Mouse (Mus musculus) MEL (cell line): ENCODE data around the gene Tbca. TPM values are rescaled to one million over a fixed set of nuclear protein-coding genes. Genes with fewer than 3 reads are reported as not detected.

Experiments
- DNase-seq: peaks from one replicate; pipeline ENCODE4 v3.0.0; 2011; ENCODE audit warnings: low read depth, low spot score
- H3K27ac ChIP-seq: 2 replicates; pipeline ENCODE4 v1.5.1; 2012; ENCODE audit warnings: low read depth, mild to moderate bottlenecking, control low read depth, low read length, moderate library complexity; ENCODE audit not compliant: control insufficient read depth
- H3K27me3 ChIP-seq, 2 experiments: fragments of 150-350 bp in 1 of 2; sonication (generic) in 1 of 2; 2 replicates each; pipeline ENCODE4 v1.6.1; 2012; ENCODE audit warnings: low read length in 2 of 2, mild to moderate bottlenecking in 2 of 2, improper control_type of control experiment in 1 of 2, moderate library complexity in 1 of 2; ENCODE audit not compliant: insufficient read depth in 2 of 2, control insufficient read depth in 1 of 2
- H3K36me3 ChIP-seq, 2 experiments: 2 replicates each; pipeline ENCODE4 v1.6.1; 2012 to 2014; ENCODE audit warnings: low read length in 2 of 2, improper control_type of control experiment in 1 of 2, inconsistent platforms in 1 of 2, mild to moderate bottlenecking in 1 of 2; ENCODE audit not compliant: insufficient read depth in 2 of 2, control insufficient read depth in 1 of 2
- H3K4me1 ChIP-seq, 2 experiments: fragments of 150-350 bp in 1 of 2; sonication (generic) in 1 of 2; 2 replicates each; pipeline ENCODE4 v1.6.1; 2012; ENCODE audit warnings: low read length in 2 of 2, improper control_type of control experiment in 1 of 2, mild to moderate bottlenecking in 1 of 2; ENCODE audit not compliant: insufficient read depth in 2 of 2, control insufficient read depth in 1 of 2
- H3K4me3 ChIP-seq, 2 experiments: fragments of 150-350 bp in 1 of 2; sonication (generic) in 1 of 2; 2 replicates each; pipeline ENCODE4 v1.5.1; 2012; ENCODE audit warnings: low read depth in 2 of 2, low read length in 2 of 2, mild to moderate bottlenecking in 2 of 2, moderate library complexity in 2 of 2, control low read depth in 1 of 2, improper control_type of control experiment in 1 of 2; ENCODE audit not compliant: control insufficient read depth in 1 of 2, insufficient read depth in 1 of 2
- H3K79me2 ChIP-seq: 2 replicates; pipeline ENCODE4 v1.6.1; 2012; ENCODE audit warnings: mild to moderate bottlenecking, low read length, moderate library complexity; ENCODE audit not compliant: control insufficient read depth, poor library complexity, insufficient read depth
- H3K9ac ChIP-seq: 2 replicates; pipeline ENCODE4 v1.6.1; 2012; ENCODE audit warnings: low read depth, mild to moderate bottlenecking, control low read depth, low read length, moderate library complexity; ENCODE audit not compliant: control insufficient read depth, poor library complexity, severe bottlenecking
- H3K9me3 ChIP-seq: fragments of 150-350 bp; sonication (generic); replicated peaks from 2 replicates; pipeline ENCODE4 v1.6.1; 2012; ENCODE audit warnings: mild to moderate bottlenecking, low read length, improper control_type of control experiment, moderate library complexity; ENCODE audit not compliant: insufficient read depth
- CHD2 ChIP-seq: IDR thresholded peaks from 2 replicates; pipeline ENCODE4 v1.6.1; 2011; ENCODE audit warnings: low read length, improper control_type of control experiment
- CTCF ChIP-seq, 3 experiments: IDR thresholded peaks in 2 of 3; conservative IDR thresholded peaks in 1 of 3; 2 replicates each; pipeline ENCODE4 v1.5.1; 2011 to 2012; ENCODE audit warnings: low read length in 3 of 3, low read depth in 2 of 3, mild to moderate bottlenecking in 2 of 3, improper control_type of control experiment in 1 of 3, inconsistent platforms in 1 of 3, mixed read lengths in 1 of 3, moderate library complexity in 1 of 3; ENCODE audit not compliant: control insufficient read depth in 1 of 3, insufficient read depth in 1 of 3, poor library complexity in 1 of 3, severe bottlenecking in 1 of 3
- ELF1 ChIP-seq: IDR thresholded peaks from 2 replicates; pipeline ENCODE4 v1.6.1; 2014; ENCODE audit warnings: low read depth, mild to moderate bottlenecking, inconsistent platforms, low read length, improper control_type of control experiment, moderate library complexity
- GABPA ChIP-seq: IDR thresholded peaks from 2 replicates; pipeline ENCODE4 v1.6.1; 2012; ENCODE audit warnings: low read depth, mild to moderate bottlenecking, inconsistent platforms, low read length, improper control_type of control experiment, moderate library complexity
- JUND ChIP-seq: IDR thresholded peaks from 2 replicates; pipeline ENCODE4 v1.6.1; 2011; ENCODE audit warnings: low read depth, mild to moderate bottlenecking, improper control_type of control experiment, low read length
- MAX ChIP-seq: IDR thresholded peaks from 2 replicates; pipeline ENCODE4 v1.6.1; 2011; ENCODE audit warnings: low read length, improper control_type of control experiment
- MEF2A ChIP-seq: IDR thresholded peaks from 2 replicates; pipeline ENCODE4 v1.6.1; 2014; ENCODE audit warnings: low read depth, mild to moderate bottlenecking, inconsistent platforms, low read length, improper control_type of control experiment; ENCODE audit not compliant: poor library complexity, insufficient replicate concordance, severe bottlenecking; ENCODE audit errors: extremely low read depth
- NRF1 ChIP-seq: IDR thresholded peaks from 2 replicates; pipeline ENCODE4 v1.6.1; 2014; ENCODE audit warnings: low read depth, mild to moderate bottlenecking, inconsistent platforms, low read length, improper control_type of control experiment, moderate library complexity; ENCODE audit not compliant: poor library complexity, insufficient read depth, severe bottlenecking
- POLR2A ChIP-seq, 2 experiments: IDR thresholded peaks; 2 replicates each; pipeline ENCODE4 v1.6.1; 2011 to 2012; ENCODE audit warnings: low read length in 2 of 2, mild to moderate bottlenecking in 2 of 2, control low read depth in 1 of 2, improper control_type of control experiment in 1 of 2, low read depth in 1 of 2, moderate library complexity in 1 of 2; ENCODE audit not compliant: control insufficient read depth in 1 of 2, insufficient read depth in 1 of 2, poor library complexity in 1 of 2
- POLR2AphosphoS2 ChIP-seq: IDR thresholded peaks from 2 replicates; pipeline ENCODE4 v1.6.1; 2011; ENCODE audit warnings: low read length, improper control_type of control experiment
- SIN3A ChIP-seq: IDR thresholded peaks from 2 replicates; pipeline ENCODE4 v1.6.1; 2012; ENCODE audit warnings: low read length, improper control_type of control experiment, inconsistent platforms
- SMC3 ChIP-seq: IDR thresholded peaks from 2 replicates; pipeline ENCODE4 v1.6.1; 2011; ENCODE audit warnings: low read depth, low read length, improper control_type of control experiment
- USF2 ChIP-seq, 2 experiments: IDR thresholded peaks; 2 replicates each; pipeline ENCODE4 v1.6.1; 2011 to 2012; ENCODE audit warnings: improper control_type of control experiment in 2 of 2, low read length in 2 of 2, borderline replicate concordance in 1 of 2, inconsistent platforms in 1 of 2, low read depth in 1 of 2, mild to moderate bottlenecking in 1 of 2; ENCODE audit not compliant: insufficient read depth in 1 of 2
- ZNF384 ChIP-seq: IDR thresholded peaks from 2 replicates; pipeline ENCODE4 v1.6.1; 2012; ENCODE audit warnings: low read depth, mild to moderate bottlenecking, inconsistent platforms, low read length, improper control_type of control experiment
- polyA plus RNA-seq, 2 experiments: library from polyadenylated mRNA; stranded (reverse) in 1 of 2; unstranded in 1 of 2; fragments of >175 nt in 1 of 2; fragments of >200 nt in 1 of 2; gene quantifications; 2 replicates each; pipeline versions ENCODE4 v1.2.1 to v1.2.4; 2012; ENCODE audit warnings: low replicate concordance in 2 of 2, low read depth in 1 of 2; ENCODE audit not compliant: insufficient read length in 2 of 2, insufficient read depth in 1 of 2, missing spikeins in 1 of 2
- total RNA-seq: library from RNA; depleted of rRNA; stranded (reverse); fragments of 300-350 nt; gene quantifications from 2 replicates; pipeline ENCODE4 v1.2.3, GENCODE M21; 2012

Tbca gene
- total and polyA plus RNA-seq, 3 experiments: 155 to 263 TPM; not detected in 1

DNA sequence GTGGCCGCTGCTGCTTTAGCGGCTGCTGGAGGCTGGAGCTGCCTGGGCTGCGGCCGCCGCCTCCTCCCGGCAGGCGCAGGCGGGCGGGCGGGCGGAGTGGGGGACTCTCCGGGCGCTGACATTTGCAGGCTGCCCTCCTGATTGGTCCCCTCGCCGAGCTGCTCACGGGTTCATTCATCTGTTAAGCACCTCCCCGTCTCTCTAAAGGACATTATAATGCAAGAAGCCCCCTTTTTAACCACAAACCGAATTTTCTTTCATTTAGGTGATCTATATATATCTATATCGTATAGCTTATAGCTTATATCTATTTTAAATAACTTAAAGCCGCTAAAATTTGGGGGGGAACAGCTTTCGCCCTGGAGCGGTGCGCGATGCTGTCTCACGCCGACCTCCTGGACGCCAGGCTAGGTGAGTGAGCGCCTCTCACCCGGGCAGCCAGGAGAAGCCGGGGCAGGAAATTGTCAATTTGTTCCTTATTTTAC is 86.7 kb downstream of the Tbca start, which contains the start of gene Otp:
Gene Otp (plus strand): TSS at position 207 of the 485 bp plus-strand sequence.
- TF ChIP-seq ELF1 (no peak), CHD2 (no peak), MAX (no peak), ZNF384 (no peak), NRF1 (no peak), USF2 (IDR thresholded peaks at IDR 0.05; ENCODE audit: borderline replicate concordance in 1 of 2, insufficient read depth in 1 of 2, low read depth in 1 of 2, low read length in 2 of 2) (no peak), CTCF (IDR thresholded peaks at IDR 0.05 in 2 of 3, conservative IDR thresholded peaks at IDR 0.05 in 1 of 3; ENCODE audit: control insufficient read depth in 1 of 3, insufficient read depth in 1 of 3, low read depth in 2 of 3, low read length in 3 of 3, poor library complexity in 1 of 3, severe bottlenecking in 1 of 3) (no peak)
- H3K9me3 ChIP-seq: no peaks in the 10 kb centered on the region
- no peaks in the 10 kb centered on the region for H3K27me3 ChIP-seq
- H3K27ac ChIP-seq: no peak within 1 kb of the TSS
- H3K4me1 ChIP-seq: no peaks in the 10 kb centered on the region
- no peak within 1 kb of the TSS for H3K4me3 ChIP-seq
- H3K79me2 ChIP-seq: no peaks in the 10 kb centered on the region
- DNase-seq: no peak
- H3K36me3 ChIP-seq: no peaks in the 10 kb centered on the region
- H3K9ac ChIP-seq: no peak within 1 kb of the TSS

DNA sequence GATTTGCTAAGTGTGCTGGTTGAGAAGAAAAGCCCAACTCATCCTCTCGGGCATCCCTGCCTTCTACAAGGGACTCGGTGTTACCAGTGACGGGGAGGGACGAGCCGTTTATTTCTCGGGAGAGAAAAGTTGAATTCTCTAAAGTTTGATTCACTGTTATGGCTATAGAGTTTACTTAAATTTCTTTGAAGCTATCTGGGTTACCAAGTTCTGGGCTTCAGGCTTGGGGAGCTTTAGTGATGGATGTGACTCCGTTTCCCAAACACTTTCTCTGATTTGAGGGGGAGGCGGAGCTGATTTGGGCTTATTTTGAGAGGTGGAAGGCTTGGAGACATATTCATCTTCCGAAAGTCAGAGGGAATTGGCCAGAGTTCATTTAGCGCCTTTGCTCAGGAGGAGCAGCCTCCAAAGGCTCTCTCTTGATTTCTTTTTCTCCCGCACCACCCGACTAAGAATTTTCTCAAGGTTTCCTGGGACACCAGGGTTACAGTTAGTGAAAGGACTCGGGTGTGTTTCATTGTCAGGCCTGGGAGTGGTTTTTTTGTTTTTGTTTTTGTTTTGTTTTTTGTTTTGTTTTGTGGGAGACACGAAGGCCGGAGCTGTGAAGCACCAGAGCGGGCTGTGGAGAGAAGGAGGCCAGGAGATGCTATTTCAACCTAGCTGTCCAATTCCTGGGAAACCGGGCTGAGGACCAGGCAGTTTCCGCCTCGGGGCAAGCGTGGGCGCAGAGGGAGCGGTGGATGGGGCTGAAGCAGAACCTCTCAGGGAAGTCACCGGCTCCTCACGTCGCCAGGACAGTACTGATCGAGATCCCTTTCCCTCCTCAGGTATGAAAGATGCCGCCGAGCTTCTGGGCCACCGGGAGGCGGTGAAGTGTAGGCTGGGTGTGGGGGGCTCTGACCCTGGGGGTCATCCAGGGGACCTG is 87.8 kb downstream of the Tbca start:
- no peaks in the 10 kb centered on the region for H3K9me3 ChIP-seq
- DNase-seq: no peak
- H3K79me2 ChIP-seq: no peaks in the 10 kb centered on the region
- no peak for TF ChIP-seq POLR2A (IDR thresholded peaks at IDR 0.05; ENCODE audit: control insufficient read depth in 1 of 2, insufficient read depth in 1 of 2, low read depth in 1 of 2, low read length in 2 of 2, poor library complexity in 1 of 2)
- no peak for TF ChIP-seq MEF2A
- no peak for TF ChIP-seq SIN3A
- TF ChIP-seq GABPA: no peak
- TF ChIP-seq POLR2AphosphoS2: no peak
- no peak for TF ChIP-seq SMC3
- no peak for TF ChIP-seq USF2 (IDR thresholded peaks at IDR 0.05; ENCODE audit: borderline replicate concordance in 1 of 2, insufficient read depth in 1 of 2, low read depth in 1 of 2, low read length in 2 of 2)
- no peak for TF ChIP-seq NRF1
- TF ChIP-seq CTCF (IDR thresholded peaks at IDR 0.05 in 2 of 3, conservative IDR thresholded peaks at IDR 0.05 in 1 of 3; ENCODE audit: control insufficient read depth in 1 of 3, insufficient read depth in 1 of 3, low read depth in 2 of 3, low read length in 3 of 3, poor library complexity in 1 of 3, severe bottlenecking in 1 of 3): no peak
- TF ChIP-seq JUND: no peak
- TF ChIP-seq, all 39 proteins: peak for 0
- Histone ChIP-seq H3K9ac (no peak overlapping the region), H3K4me3 (no peak overlapping the region), H3K4me1 (no peaks in the 10 kb centered on the region), H3K27me3 (no peaks in the 10 kb centered on the region), H3K27ac (no peak overlapping the region), H3K36me3 (no peaks in the 10 kb centered on the region)
